Mouse (Mus musculus) CH12.LX (cell line): ENCODE results near the gene Daglb.

ENCODE experiments used
- CTCF ChIP-seq, 2 experiments: IDR thresholded peaks in 1 of 2; conservative IDR thresholded peaks in 1 of 2; 2 replicates each; pipeline ENCODE4 v1.5.1; 2011 to 2012; ENCODE audit warnings: low read depth in 2 of 2, low read length in 2 of 2, improper control_type of control experiment in 1 of 2, inconsistent platforms in 1 of 2, mild to moderate bottlenecking in 1 of 2, moderate library complexity in 1 of 2
- JUN ChIP-seq: IDR thresholded peaks from 2 replicates; pipeline ENCODE4 v1.6.1; 2011; ENCODE audit warnings: low read depth, mild to moderate bottlenecking, low read length, improper control_type of control experiment, moderate library complexity; ENCODE audit not compliant: insufficient read depth
- MYC ChIP-seq: IDR thresholded peaks from 2 replicates; pipeline ENCODE4 v1.6.1; 2011; ENCODE audit warnings: low read depth, mild to moderate bottlenecking, improper control_type of control experiment, low read length
- POLR2A ChIP-seq: IDR thresholded peaks from 2 replicates; pipeline ENCODE4 v1.6.1; 2011; ENCODE audit warnings: low read depth, mild to moderate bottlenecking, improper control_type of control experiment, low read length
- POLR2AphosphoS2 ChIP-seq: IDR thresholded peaks from 2 replicates; pipeline ENCODE4 v1.6.1; 2011; ENCODE audit warnings: low read depth, low read length, improper control_type of control experiment

DNA sequence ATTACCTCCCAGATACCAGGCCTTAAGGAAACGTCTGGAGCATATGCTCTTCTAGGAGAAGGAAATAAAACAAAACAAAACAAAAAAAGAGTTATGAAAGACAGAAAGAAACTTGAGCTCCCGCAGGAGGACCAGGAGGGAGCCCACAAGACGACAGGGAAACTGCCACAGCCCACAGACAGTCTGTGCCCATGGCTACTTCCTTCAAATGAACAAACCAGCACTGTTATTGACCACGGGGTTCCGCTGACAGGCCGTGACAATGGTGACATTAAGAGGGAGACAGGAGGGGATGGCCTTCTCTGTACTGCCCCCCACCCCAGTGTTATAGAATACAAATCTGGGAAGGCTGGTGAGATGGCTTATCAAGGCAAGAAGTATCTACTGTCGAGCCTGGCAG lies 66.3 kb downstream of the Daglb start:
- TF ChIP-seq CTCF (conservative IDR thresholded peaks at IDR 0.05 in 1 of 2, IDR thresholded peaks at IDR 0.05 in 1 of 2; ENCODE audit: low read depth in 2 of 2, low read length in 2 of 2) (no peak), MYC (no peak), POLR2AphosphoS2 (no peak), POLR2A (no peak), JUN (no peak)
